Mouse (Mus musculus) heart, embryonic 11.5 days (tissue): ENCODE measurements around the gene Prm2. TPM values are rescaled to one million over a fixed set of nuclear protein-coding genes. Genes with fewer than 3 reads are reported as not detected.
A peak's percentile ranks its signal among the peaks of the same experiment; 100 is the strongest.

Experiments used
- ATAC-seq: fragments of 200-750 bp; cut with Nextera tagmentation; replicated peaks from 2 replicates; pipeline ENCODE4 v1.8.0; 2017; ENCODE audit warnings: moderate library complexity; ENCODE audit not compliant: insufficient number of reproducible peaks, low FRiP score, low TSS enrichment
- H3K27ac ChIP-seq: fragments of 300-500 bp; sonication (generic); 2 replicates; pipeline ENCODE4 v1.5.1; 2014; ENCODE audit warnings: mild to moderate bottlenecking, low read depth, low read length
- H3K27me3 ChIP-seq: fragments of 300-500 bp; sonication (generic); 2 replicates; pipeline ENCODE4 v1.6.1; 2014; ENCODE audit warnings: mild to moderate bottlenecking, low read length, mixed read lengths; ENCODE audit not compliant: control insufficient read depth, insufficient read depth
- H3K36me3 ChIP-seq: fragments of 300-500 bp; sonication (generic); 2 replicates; pipeline ENCODE4 v1.6.1; 2014; ENCODE audit warnings: mild to moderate bottlenecking, low read length, moderate library complexity, mixed read lengths; ENCODE audit not compliant: control insufficient read depth, insufficient read depth
- H3K4me1 ChIP-seq: fragments of 300-500 bp; sonication (generic); 2 replicates; pipeline ENCODE4 v1.6.1; 2014; ENCODE audit warnings: low read length; ENCODE audit not compliant: control insufficient read depth, insufficient read depth
- H3K4me2 ChIP-seq: fragments of 300-500 bp; sonication (generic); 2 replicates; pipeline ENCODE4 v1.6.1; 2014; ENCODE audit warnings: mild to moderate bottlenecking, moderate library complexity
- H3K4me3 ChIP-seq: fragments of 300-500 bp; sonication (generic); 2 replicates; pipeline ENCODE4 v1.5.1; 2014; ENCODE audit warnings: low read depth, low read length
- H3K9ac ChIP-seq: fragments of 300-500 bp; sonication (generic); 2 replicates; pipeline ENCODE4 v1.6.1; 2014; ENCODE audit warnings: mild to moderate bottlenecking, low read depth, low read length, moderate library complexity
- H3K9me3 ChIP-seq: fragments of 300-500 bp; sonication (generic); replicated peaks from 2 replicates; pipeline ENCODE4 v1.6.1; 2016; ENCODE audit warnings: low read length; ENCODE audit not compliant: control insufficient read depth
- WGBS: fragments of 180-500 bp; shearing (Covaris S2); extraction: QIAGEN DNeasy Blood & Tissue Kit; methylation state at CpG from one replicate; pipeline ENCODE4 v1.1.7; 2014; ENCODE audit not compliant: insufficient replicate concordance; 5-methylcytosine and 5-hydroxymethylcytosine counted together
- polyA plus RNA-seq: library from polyadenylated mRNA; unstranded; fragments of >200 nt; fragmentation: Nextera tagmentation; extraction: Ambion mirVana; gene quantifications from 2 replicates; pipeline ENCODE4 v1.2.1, GENCODE M21; 2014

The Prm2 gene
- polyA plus RNA-seq, 1 experiment from 2014 or later: not detected

DNA sequence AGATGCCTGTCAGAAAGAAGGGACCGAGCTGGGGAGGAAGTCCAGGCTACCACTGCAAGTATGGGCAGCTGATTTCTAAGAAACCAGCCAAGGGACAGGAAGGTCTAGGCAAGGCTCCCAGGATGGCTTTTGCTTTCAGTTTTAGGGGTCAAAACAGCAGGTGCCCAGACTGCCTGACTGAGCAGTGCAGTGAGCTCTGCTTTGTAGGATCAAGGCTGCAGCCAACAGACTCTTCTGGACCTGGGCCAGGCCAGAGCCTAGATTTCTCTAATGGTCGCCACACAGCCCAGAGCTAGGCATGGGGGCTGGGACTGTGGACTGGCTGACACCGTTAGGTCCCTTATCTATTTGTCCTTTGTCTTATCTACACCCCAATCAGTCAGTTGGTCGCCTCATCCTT is 21.2 kb downstream of the Prm2 start:
- no peak for ATAC-seq
- WGBS: 36% methylated on average over 4 of the region's 4 CpGs
- Histone ChIP-seq H3K4me1 (peaks cover 23% of the 10 kb centered on the region), H3K27ac (no peak overlapping the region), H3K4me2 (no peak overlapping the region), H3K4me3 (no peak overlapping the region), H3K27me3 (no peaks in the 10 kb centered on the region), H3K36me3 (no peaks in the 10 kb centered on the region), H3K9ac (0 out of 2 replicates have a peak overlapping the region, but pooled peaks have one; percentile 18), H3K9me3 (no peaks in the 10 kb centered on the region)

DNA sequence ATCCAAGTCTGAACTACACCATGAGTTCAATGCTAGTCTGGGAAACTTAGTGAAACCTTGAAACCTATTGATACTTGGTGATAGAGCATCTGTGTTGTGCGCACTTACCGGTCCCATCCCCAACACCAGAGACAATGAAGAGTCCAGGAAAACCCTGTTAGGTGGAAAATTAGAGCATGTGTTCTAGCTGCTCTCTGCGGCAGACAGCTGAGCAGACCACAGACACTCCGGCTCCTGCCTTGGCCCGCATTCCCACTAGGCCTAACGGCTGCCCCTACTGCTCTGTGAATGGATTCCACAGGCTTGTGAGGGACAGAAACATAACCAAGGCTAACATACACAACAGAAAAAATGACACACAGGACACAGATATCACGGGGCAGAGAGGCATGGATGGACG is 22.4 kb downstream of the Prm2 start:
- peaks cover 27% of the 10 kb centered on the region for H3K4me1 ChIP-seq
- no peaks in the 10 kb centered on the region for H3K36me3 ChIP-seq
- H3K9ac ChIP-seq: no peak overlapping the region
- H3K4me3 ChIP-seq: no peak overlapping the region
- no peak overlapping the region for H3K27ac ChIP-seq
- H3K27me3 ChIP-seq: 0 out of 2 replicates have a peak, but pooled peaks cover 2% of the 10 kb centered on the region
- 82% methylated on average over 8 of the region's 8 CpGs for WGBS
- ATAC-seq: no peak
- H3K4me2 ChIP-seq: no peak overlapping the region
- H3K9me3 ChIP-seq: no peaks in the 10 kb centered on the region

DNA sequence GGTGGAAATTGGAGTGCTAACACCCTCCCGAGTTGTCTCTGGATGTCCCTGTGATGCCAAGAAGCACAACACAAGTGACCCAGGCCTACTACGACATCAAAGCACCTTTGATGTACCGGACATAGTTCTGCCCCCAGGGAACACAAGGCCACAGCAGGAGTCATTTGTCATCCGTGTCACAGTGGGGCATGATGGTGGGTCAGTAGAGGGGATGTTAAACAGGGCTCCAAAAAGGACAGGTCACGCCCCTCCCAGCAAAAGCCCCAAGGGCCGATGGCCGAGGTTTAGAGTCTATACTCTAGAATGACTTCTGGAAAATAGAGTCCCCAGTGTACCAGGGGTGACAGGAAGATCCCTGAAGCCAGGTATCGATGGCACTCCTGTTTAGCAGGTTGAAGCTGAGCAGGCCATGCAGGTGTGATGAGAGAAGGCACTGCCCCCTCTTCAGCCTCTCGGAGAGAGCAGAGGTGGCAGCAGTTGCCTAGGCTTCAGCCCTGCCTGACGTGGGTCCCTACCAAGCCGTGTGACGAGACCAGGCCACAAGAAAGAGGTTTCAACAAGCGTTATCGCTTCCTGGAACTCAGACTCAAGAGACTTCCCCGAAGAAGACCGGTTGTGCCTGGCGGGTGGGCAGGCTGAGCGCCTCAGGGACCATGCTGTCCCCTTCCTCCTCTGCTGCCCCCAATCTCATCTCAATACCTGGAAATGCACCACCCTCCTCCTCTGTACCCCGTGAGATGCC is 24.0 kb downstream of the Prm2 start:
- Histone ChIP-seq H3K9me3 (no peaks in the 10 kb centered on the region), H3K27me3 (peaks cover 2% of the 10 kb centered on the region; the same call in 1 of the 2 replicates), H3K4me1 (peaks cover 20% of the 10 kb centered on the region), H3K4me2 (no peak overlapping the region), H3K27ac (no peak overlapping the region), H3K9ac (no peak overlapping the region), H3K4me3 (no peak overlapping the region), H3K36me3 (no peaks in the 10 kb centered on the region)
- no peak for ATAC-seq
- WGBS: 59% methylated on average over 19 of the region's 19 CpGs

DNA sequence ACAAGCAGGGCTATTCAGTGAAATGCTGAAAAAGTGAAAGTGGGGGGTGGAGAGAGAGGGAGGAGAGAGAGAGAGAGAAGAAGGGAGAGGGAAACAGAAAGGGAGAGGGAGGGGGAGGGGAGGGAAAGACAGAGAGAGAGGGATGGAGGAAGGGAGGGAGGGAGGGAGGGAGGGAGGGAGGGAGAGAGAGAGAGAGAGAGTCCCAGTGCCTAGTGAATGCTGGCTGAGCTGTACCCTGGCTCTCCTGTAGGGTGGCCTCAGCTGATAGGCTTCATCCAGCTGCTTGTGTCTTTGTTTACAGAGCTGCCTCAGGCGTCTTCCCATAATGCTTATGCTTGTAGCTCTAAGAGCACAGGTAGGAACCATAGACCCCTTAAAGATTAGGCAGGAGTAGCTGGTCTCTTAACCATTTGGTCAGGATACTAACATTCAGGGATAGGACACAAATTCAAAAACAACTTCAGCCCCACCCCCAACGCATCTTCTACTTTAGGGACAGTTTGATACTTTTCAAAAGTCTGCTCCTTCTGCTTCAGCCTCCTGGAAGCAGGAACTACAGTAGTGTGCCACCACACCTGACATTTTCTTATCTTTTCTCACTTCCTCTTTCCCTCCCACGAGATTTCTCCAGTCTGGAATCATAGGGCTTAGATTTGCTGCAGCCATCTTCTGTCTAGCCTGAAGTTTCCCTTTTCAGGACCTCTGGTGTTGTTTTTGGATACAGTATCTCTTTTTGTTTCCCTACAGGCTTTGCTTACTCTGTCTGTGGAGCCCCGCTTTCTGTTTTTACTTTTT is 25.2 kb downstream of the Prm2 start:
- peaks cover 20% of the 10 kb centered on the region for H3K4me1 ChIP-seq
- ATAC-seq: no peak
- H3K9me3 ChIP-seq: no peaks in the 10 kb centered on the region
- 36% methylated on average over 4 of the region's 4 CpGs for WGBS
- H3K4me2 ChIP-seq: no peak overlapping the region
- no peak overlapping the region for H3K4me3 ChIP-seq
- H3K27me3 ChIP-seq: peaks cover 2% of the 10 kb centered on the region; the same call in 1 of the 2 replicates
- H3K27ac ChIP-seq: no peak overlapping the region
- no peaks in the 10 kb centered on the region for H3K36me3 ChIP-seq
- H3K9ac ChIP-seq: no peak overlapping the region

DNA sequence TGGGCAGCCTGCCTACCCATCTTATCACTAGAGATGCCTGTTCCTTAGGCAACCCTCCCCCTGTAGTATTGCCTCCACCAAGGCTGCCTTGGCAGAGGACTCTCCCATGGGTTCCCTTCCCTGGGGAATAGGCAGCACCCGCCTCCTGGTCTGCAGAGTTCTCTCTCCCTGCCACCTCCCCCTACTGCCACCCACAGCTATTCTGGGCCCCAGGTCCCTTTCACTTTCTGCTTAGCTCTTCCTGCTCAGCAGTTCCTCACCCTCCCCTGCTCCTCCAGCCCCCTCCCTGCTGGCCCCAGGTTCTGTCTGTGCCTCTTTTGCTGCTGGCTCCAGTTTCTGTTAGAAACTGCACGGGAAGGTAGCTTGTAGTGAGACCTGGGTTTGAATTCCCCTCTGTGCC is 26.3 kb downstream of the Prm2 start:
- H3K9me3 ChIP-seq: no peaks in the 10 kb centered on the region
- H3K36me3 ChIP-seq: no peaks in the 10 kb centered on the region
- H3K4me1 ChIP-seq: peaks cover 17% of the 10 kb centered on the region
- no peak overlapping the region for H3K4me3 ChIP-seq
- no peak overlapping the region for H3K9ac ChIP-seq
- peaks cover 2% of the 10 kb centered on the region; the same call in 1 of the 2 replicates for H3K27me3 ChIP-seq
- WGBS: 48% methylated on average over 2 of the region's 2 CpGs
- H3K27ac ChIP-seq: no peak overlapping the region
- no peak overlapping the region for H3K4me2 ChIP-seq
- no peak for ATAC-seq

DNA sequence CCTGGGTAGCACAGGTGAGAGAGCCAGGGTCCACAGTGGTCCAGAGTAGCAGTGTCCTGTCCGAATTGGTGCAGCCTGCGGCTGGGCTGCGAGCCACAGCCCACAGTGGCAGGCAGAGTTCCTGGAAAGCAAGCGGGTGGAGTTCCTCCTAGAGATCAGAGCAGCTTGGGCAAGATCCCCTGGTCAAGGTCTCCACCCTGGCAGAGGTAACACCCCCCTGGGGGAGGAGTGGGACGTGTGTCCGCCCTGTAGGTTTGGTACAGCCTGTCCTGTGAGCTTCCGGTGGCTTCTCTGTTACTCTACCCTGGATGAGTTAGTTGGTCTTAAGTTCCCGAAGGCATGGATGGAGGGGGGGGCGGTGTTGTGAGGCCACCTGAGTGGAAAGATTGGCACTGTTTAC is 27.1 kb downstream of the Prm2 start:
- H3K27me3 ChIP-seq: peaks cover 2% of the 10 kb centered on the region; the same call in 1 of the 2 replicates
- no peak for ATAC-seq

DNA sequence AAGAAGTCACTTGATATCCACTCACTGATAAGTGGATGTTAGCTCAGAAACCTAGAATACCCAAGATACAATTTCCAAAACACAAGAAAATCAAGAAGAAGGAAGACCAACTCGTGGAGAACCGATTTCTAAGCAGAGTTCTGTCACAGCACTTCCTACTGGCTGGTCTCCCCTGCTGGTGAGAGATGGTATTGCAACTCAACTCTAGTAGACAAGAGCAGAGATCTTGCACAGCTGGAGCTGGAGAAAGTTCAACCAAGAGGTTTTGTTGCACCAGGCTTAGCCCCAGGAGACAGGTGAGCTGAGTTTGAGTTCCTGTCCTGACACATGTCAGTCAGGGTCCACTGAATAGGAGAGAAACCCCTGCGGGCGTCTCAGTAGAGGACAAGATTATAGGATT is 28.8 kb downstream of the Prm2 start:
- H3K27ac ChIP-seq: no peak overlapping the region
- 33% methylated on average over 4 of the region's 4 CpGs for WGBS
- peaks cover 16% of the 10 kb centered on the region for H3K4me1 ChIP-seq
- no peak for ATAC-seq
- H3K9ac ChIP-seq: no peak overlapping the region
- H3K36me3 ChIP-seq: no peaks in the 10 kb centered on the region
- peaks cover 2% of the 10 kb centered on the region; the same call in 1 of the 2 replicates for H3K27me3 ChIP-seq
- no peaks in the 10 kb centered on the region for H3K9me3 ChIP-seq
- no peak overlapping the region for H3K4me2 ChIP-seq
- no peak overlapping the region for H3K4me3 ChIP-seq

More for the DNA sequence above, 27.1 kb downstream of the Prm2 start:
- WGBS: 45% methylated on average over 9 of the region's 9 CpGs
- Histone ChIP-seq H3K9ac (no peak overlapping the region), H3K4me1 (peaks cover 16% of the 10 kb centered on the region), H3K4me3 (no peak overlapping the region), H3K36me3 (no peaks in the 10 kb centered on the region), H3K9me3 (no peaks in the 10 kb centered on the region), H3K4me2 (no peak overlapping the region), H3K27ac (no peak overlapping the region)

DNA sequence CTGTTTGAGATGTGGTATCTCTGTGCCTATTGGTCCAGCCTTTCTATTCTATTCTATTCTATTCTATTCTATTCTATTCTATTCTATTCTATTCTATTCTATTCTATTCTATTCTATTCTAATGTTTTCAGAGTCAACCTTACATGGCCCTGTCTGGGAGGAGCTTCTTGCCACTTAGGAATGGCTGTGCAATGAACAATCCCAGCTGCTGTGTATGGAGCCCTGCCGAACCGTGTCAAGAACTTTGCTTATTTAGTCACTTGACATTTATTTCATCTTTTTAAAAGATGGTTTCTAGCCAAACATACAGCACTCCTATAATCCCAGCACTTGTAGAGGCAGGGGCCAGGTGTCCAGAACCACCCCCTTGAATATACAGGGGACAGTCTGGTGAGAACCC is 31.6 kb downstream of the Prm2 start:
- H3K9me3 ChIP-seq: no peaks in the 10 kb centered on the region
- H3K27me3 ChIP-seq: peaks cover under 1% of the 10 kb centered on the region; the same call in 1 of the 2 replicates
- no peak overlapping the region for H3K4me2 ChIP-seq
- H3K9ac ChIP-seq: no peak overlapping the region
- no peak overlapping the region for H3K4me3 ChIP-seq
- H3K36me3 ChIP-seq: no peaks in the 10 kb centered on the region
- H3K27ac ChIP-seq: no peak overlapping the region
- H3K4me1 ChIP-seq: peaks cover 7% of the 10 kb centered on the region
- no peak for ATAC-seq
- WGBS: 55% methylated on average over 2 of the region's 2 CpGs
